Mouse (Mus musculus): ENCODE measurements around the gene Wdfy4. TPM values are rescaled to one million over a fixed set of nuclear protein-coding genes. Genes with fewer than 3 reads are reported as not detected.

Wdfy4 gene
- total and polyA plus RNA-seq, 2 experiments from 2014 or later = 0.11 to 0.89 TPM

DNA sequence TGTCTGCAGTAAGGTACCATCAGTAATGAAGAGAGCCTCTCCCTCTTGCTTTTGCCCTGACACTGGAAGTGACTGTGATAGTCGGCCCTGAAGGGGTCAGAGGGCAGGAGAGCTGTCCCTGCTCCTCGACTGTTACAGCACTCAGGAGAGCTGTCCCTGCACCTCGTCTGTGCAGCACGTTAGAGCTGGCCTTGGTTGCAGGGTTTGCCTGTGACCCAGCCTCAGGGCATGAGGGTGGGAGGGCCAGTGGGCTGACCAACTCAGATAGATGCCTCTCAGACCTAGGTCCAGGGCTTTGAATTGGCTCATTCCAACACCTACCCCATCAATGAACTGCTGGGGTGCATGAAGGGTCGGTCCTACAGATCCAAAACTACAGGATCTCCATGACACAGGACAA lies 23.0 kb upstream of the Wdfy4 start:
- H3K4me1 ChIP-seq (ENCODE audit: insufficient read depth, low read length) = no peaks in the 10 kb centered on the region
- no peak for ATAC-seq

DNA sequence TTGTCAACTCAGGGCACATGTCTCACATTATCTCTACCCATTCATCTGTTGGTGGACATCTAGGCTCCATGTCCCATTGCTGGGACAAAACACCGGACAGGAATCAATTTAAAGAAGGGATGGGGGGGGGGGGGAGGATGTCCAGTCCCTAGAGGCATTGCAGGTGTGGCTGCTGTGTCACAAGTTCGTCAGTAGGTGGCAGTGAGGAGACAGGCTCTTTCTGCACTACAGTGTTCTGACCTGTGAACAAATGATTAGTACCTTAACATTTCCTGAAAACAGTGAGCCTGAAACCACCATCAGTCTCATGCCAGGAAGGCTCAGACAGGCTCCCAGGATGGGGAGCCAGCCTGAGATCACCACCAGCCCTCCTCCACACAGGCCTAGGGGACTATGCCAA lies 21.7 kb upstream of the Wdfy4 start:
- DNase-seq (ENCODE audit: low spot score) (peak; percentile 55), ATAC-seq (peak; percentile 19; the same call in 1 of the 2 replicates)
- TF ChIP-seq CTCF (IDR thresholded peaks at IDR 0.05; ENCODE audit: low read depth) = peak; percentile 60
- Histone ChIP-seq H3K4me3 (ENCODE audit: low read length) (no peak overlapping the region), H3K27ac (no peak overlapping the region), H3K9ac (replicated peaks; ENCODE audit: low read length) (no peak overlapping the region), H3K4me1 (ENCODE audit: insufficient read depth, low read length) (no peaks in the 10 kb centered on the region), H3K36me3 (ENCODE audit: insufficient read depth, low read length) (no peaks in the 10 kb centered on the region), H3K4me2 (ENCODE audit: low read depth, low read length) (no peak overlapping the region), H3K27me3 (ENCODE audit: insufficient read depth, low read length) (no peaks in the 10 kb centered on the region), H3K9me3 (ENCODE audit: low read length) (no peaks in the 10 kb centered on the region)
- WGBS = 18% methylated on average over 2 of the region's 2 CpGs

More for the DNA sequence above, 23.0 kb upstream of the Wdfy4 start:
- DNase-seq (ENCODE audit: low spot score) = no peak
- Histone ChIP-seq H3K27ac (no peak overlapping the region), H3K9me3 (ENCODE audit: low read length) (no peaks in the 10 kb centered on the region), H3K9ac (replicated peaks; ENCODE audit: low read length) (no peak overlapping the region), H3K4me3 (ENCODE audit: low read length) (no peak overlapping the region), H3K27me3 (ENCODE audit: insufficient read depth, low read length) (no peaks in the 10 kb centered on the region), H3K36me3 (ENCODE audit: insufficient read depth, low read length) (no peaks in the 10 kb centered on the region), H3K4me2 (ENCODE audit: low read depth, low read length) (no peak overlapping the region)
- no peak for TF ChIP-seq CTCF (IDR thresholded peaks at IDR 0.05; ENCODE audit: low read depth)
- 56% methylated on average over 5 of the region's 5 CpGs for WGBS

DNA sequence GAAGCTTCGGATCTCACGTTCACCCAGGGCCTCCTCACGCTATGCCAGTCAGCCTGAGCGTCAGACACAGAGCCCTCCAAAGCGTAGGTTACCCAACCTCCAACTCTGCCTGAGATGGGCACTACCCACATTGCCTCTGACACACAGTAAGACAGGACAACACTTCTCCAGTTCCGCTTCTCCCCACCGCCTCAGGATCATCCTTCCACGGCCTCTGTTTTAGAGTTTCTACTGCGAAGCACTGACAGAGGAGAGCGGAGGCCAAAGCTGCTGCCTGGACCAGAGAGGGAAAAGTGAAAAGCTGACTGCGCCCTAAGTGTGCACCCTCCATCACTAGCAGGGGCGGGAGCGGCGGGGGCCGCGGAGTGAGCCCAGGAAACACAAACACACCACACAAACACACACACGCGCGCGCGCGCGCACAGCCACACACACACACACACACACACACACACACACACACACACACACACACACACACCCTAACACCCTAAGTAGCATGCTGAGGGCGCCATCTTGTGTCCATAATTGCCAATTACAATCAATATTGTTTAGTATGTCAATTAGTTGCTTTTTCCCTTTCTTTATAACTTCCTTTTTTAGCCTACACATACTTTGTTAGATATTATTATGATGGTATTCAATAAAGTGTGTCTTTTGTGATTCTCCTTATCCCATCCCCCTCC lies 20.1 kb upstream of the Wdfy4 start:
- Histone ChIP-seq H3K27ac (no peak overlapping the region), H3K9ac (replicated peaks; ENCODE audit: low read length) (no peak overlapping the region), H3K9me3 (ENCODE audit: low read length) (no peaks in the 10 kb centered on the region), H3K36me3 (ENCODE audit: insufficient read depth, low read length) (no peaks in the 10 kb centered on the region), H3K4me2 (ENCODE audit: low read depth, low read length) (peak overlapping the region; percentile 48), H3K4me3 (ENCODE audit: low read length) (0 out of 2 replicates have a peak overlapping the region, but pooled peaks have one; percentile 4), H3K4me1 (ENCODE audit: insufficient read depth, low read length) (no peaks in the 10 kb centered on the region), H3K27me3 (ENCODE audit: insufficient read depth, low read length) (no peaks in the 10 kb centered on the region)
- DNase-seq (ENCODE audit: low spot score) (peak; percentile 78), ATAC-seq (peak; percentile 66; the same call in 1 of the 2 replicates)
- 29% methylated on average over 24 of the region's 24 CpGs for WGBS
- TF ChIP-seq CTCF (IDR thresholded peaks at IDR 0.05; ENCODE audit: low read depth) = peak; percentile 91

DNA sequence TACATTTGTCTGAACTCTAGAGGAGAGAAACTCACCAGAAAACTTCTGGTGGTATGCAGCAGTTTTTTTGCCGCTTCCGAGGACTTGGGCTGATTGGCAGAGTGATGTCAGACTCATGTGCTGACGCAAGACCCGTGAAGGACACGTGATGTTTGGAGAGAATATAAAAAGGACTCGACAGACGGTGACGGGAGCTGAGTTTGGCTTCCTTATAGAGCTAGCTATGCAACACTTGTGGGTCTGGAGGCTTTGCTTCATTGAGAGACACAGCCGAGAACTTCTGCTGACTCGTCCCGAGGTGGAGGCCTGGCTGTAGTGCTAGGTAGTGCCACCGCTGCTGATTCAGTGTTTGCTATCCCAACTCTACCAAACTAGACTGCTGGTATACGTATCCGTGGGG lies 18.5 kb upstream of the Wdfy4 start:
- no peaks in the 10 kb centered on the region for H3K9me3 ChIP-seq (ENCODE audit: low read length)
- ATAC-seq (no peak), DNase-seq (ENCODE audit: low spot score) (no peak)
- 87% methylated on average over 14 of the region's 14 CpGs for WGBS
- no peak overlapping the region for H3K27ac ChIP-seq
- H3K36me3 ChIP-seq (ENCODE audit: insufficient read depth, low read length) = no peaks in the 10 kb centered on the region
- H3K4me3 ChIP-seq (ENCODE audit: low read length) = no peak overlapping the region
- H3K9ac ChIP-seq (replicated peaks; ENCODE audit: low read length) = no peak overlapping the region
- no peak for TF ChIP-seq CTCF (IDR thresholded peaks at IDR 0.05; ENCODE audit: low read depth)
- no peaks in the 10 kb centered on the region for H3K4me1 ChIP-seq (ENCODE audit: insufficient read depth, low read length)
- no peaks in the 10 kb centered on the region for H3K27me3 ChIP-seq (ENCODE audit: insufficient read depth, low read length)
- H3K4me2 ChIP-seq (ENCODE audit: low read depth, low read length) = no peak overlapping the region

DNA sequence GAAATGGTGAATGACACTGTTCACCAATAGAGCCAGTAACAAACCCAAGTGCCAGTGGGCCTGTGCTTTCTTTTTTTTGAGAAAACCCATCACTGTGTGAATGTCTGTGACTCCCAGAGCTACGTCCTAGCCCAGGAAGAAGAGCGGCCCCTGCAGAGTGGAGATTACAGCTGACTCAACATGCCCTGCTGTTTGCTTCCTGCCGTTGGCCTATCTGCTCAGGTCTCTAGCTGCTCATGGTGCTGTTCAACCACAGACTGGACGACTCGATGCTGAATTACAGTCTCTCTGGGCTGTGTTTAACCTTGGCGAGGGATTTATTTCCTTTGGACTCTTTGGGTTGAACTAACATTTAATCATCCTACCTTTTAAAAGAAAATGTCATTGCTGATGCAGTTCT lies 17.6 kb upstream of the Wdfy4 start:
- 80% methylated on average over 6 of the region's 6 CpGs for WGBS
- no peaks in the 10 kb centered on the region for H3K4me1 ChIP-seq (ENCODE audit: insufficient read depth, low read length)
- no peak for ATAC-seq
- H3K36me3 ChIP-seq (ENCODE audit: insufficient read depth, low read length) = no peaks in the 10 kb centered on the region
- H3K4me3 ChIP-seq (ENCODE audit: low read length) = no peak overlapping the region
- H3K27ac ChIP-seq = no peak overlapping the region
- H3K9ac ChIP-seq (replicated peaks; ENCODE audit: low read length) = no peak overlapping the region
- H3K4me2 ChIP-seq (ENCODE audit: low read depth, low read length) = no peak overlapping the region
- no peak for TF ChIP-seq CTCF (IDR thresholded peaks at IDR 0.05; ENCODE audit: low read depth)
- H3K27me3 ChIP-seq (ENCODE audit: insufficient read depth, low read length) = no peaks in the 10 kb centered on the region
- DNase-seq (ENCODE audit: low spot score) = no peak
- H3K9me3 ChIP-seq (ENCODE audit: low read length) = no peaks in the 10 kb centered on the region

DNA sequence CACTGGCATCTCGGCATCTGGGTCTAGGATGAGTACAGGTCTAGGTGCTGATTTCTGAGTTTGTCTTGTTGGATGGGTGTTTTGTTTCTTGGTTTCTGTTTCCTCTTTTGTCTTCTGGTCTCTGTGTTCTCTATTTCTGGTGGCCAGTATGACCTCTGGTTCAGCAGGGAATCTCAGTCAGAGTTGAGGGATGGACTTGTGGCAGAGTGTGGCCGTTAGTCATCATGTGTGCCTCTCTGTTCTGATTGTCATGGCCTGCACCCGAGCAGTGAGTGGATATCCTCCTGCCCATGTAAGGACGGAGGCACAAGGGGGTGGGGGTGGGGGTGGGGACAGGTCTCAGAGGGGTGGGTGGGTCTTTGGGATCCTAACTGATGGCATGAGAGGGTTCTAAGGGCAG lies 16.9 kb upstream of the Wdfy4 start:
- H3K27me3 ChIP-seq (ENCODE audit: insufficient read depth, low read length) = no peaks in the 10 kb centered on the region
- no peak overlapping the region for H3K4me3 ChIP-seq (ENCODE audit: low read length)
- H3K9ac ChIP-seq (replicated peaks; ENCODE audit: low read length) = no peak overlapping the region
- 83% methylated on average over 4 of the region's 4 CpGs for WGBS
- DNase-seq (ENCODE audit: low spot score) (no peak), ATAC-seq (no peak)
- H3K4me1 ChIP-seq (ENCODE audit: insufficient read depth, low read length) = no peaks in the 10 kb centered on the region
- no peak overlapping the region for H3K4me2 ChIP-seq (ENCODE audit: low read depth, low read length)
- no peak overlapping the region for H3K27ac ChIP-seq
- no peak for TF ChIP-seq CTCF (IDR thresholded peaks at IDR 0.05; ENCODE audit: low read depth)
- no peaks in the 10 kb centered on the region for H3K36me3 ChIP-seq (ENCODE audit: insufficient read depth, low read length)
- H3K9me3 ChIP-seq (ENCODE audit: low read length) = no peaks in the 10 kb centered on the region

DNA sequence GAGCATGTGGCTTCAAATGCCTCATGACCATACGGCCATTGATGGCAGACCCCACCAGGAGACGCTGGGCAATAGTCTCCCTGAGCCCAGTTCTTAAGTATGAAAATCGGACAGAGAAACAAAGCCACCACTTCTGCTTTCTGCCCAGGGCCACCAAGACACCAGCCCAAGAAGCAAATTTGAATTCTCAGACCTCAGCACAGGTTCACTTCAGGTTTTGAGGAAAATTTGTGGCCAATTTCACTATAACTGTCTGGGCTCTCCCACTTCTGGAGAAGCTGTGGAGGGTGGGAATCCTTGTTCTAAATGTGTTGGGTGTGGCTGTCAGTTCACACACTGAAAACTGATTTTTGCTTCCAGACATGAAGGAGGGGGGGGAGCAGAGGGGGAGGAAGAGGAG lies 8.9 kb upstream of the Wdfy4 start:
- ATAC-seq (no peak), DNase-seq (ENCODE audit: low spot score) (no peak)
- TF ChIP-seq CTCF (IDR thresholded peaks at IDR 0.05; ENCODE audit: low read depth) = no peak
- H3K4me3 ChIP-seq (ENCODE audit: low read length) = no peak overlapping the region
- no peaks in the 10 kb centered on the region for H3K36me3 ChIP-seq (ENCODE audit: insufficient read depth, low read length)
- no peaks in the 10 kb centered on the region for H3K4me1 ChIP-seq (ENCODE audit: insufficient read depth, low read length)
- H3K27ac ChIP-seq = no peak overlapping the region
- H3K27me3 ChIP-seq (ENCODE audit: insufficient read depth, low read length) = no peaks in the 10 kb centered on the region
- H3K9me3 ChIP-seq (ENCODE audit: low read length) = no peaks in the 10 kb centered on the region
- WGBS = 86% methylated on average over 3 of the region's 3 CpGs
- H3K9ac ChIP-seq (replicated peaks; ENCODE audit: low read length) = no peak overlapping the region
- no peak overlapping the region for H3K4me2 ChIP-seq (ENCODE audit: low read depth, low read length)
